ENCODE assay signal across 8 mouse cellular contexts in the genomic region with DNA sequence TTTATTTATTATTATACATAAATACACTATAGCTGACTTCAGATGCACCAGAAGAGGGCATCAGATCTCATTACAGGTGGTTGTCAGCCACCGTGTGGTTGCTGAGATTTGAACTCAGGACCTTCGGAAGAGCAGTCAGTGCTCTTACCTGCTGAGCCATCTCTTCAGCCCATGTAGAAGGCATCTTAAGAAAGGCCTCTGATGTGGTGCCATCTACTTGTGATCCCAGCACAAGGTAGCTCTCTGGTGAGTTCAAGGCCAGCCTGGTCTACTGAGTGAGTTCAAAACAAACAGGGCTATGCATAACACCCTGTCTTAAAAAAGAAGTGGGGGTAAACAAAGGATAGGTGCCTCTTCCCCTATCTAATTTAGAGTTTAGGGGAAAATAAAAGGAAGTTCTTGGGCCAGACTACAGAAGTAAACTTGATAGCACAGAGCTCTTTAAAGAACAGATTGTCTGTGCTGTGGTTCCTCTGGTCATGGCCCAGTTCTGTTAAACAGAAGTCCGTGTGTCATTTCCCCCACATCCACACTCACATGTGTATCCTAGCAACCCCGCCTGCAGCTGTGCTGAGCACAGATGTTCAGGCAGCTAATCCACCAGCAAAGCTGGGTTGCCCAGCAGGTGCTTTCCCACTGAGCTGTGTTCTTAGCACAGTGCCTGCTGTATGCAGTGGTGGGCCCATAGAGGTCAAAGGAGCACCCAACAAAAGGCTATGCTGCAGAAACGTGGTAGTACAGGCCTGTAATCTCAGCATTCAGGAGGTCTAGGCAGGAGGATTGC.
DNase-seq lines count a peak whose midpoint lies in the region; ATAC-seq and TF ChIP-seq lines count a peak whose summit lies in the region.

No protein-coding gene starts in this region.

- no peak for TF ChIP-seq CTCF in layer of hippocampus, adult 2 months (conservative IDR thresholded peaks at IDR 0.05)
- no peak for TF ChIP-seq CTCF in G1E (IDR thresholded peaks at IDR 0.05; ENCODE audit: low read depth, low read length)

- no peaks in the 10 kb centered on the region for H3K36me3 ChIP-seq in G1E (replicated peaks)

- peak overlapping the region; percentile 20; the same call in 1 of the 2 replicates for H3K27ac ChIP-seq in layer of hippocampus, adult 2 months

- DNase-seq in layer of hippocampus, adult 2 months (ENCODE audit: low spot score in 2 of 2): no peak
- DNase-seq in layer of hippocampus, postnatal 10 days (ENCODE audit: low spot score in 2 of 2): no peak
- no peak for DNase-seq in G1E (ENCODE audit: low spot score)
- peak; percentile 36 for DNase-seq in heart, postnatal 25 days (ENCODE audit: low spot score)
- DNase-seq in skeletal muscle tissue, adult 2 months (ENCODE audit: low read depth, low spot score): peak; percentile 57
- no peak for DNase-seq in kidney, postnatal 10 days
- DNase-seq in testis, postnatal 14 days (ENCODE audit: low spot score): no peak
- DNase-seq in urinary bladder, postnatal 4 days (ENCODE audit: low spot score in 2 of 2): no peak

- intact Hi-C loops in heart, postnatal 25 days (cut with DNase I): no loop called here

- H3K9me3 ChIP-seq in G1E (replicated peaks): no peaks in the 10 kb centered on the region

- H3K4me1 ChIP-seq in G1E (ENCODE audit: insufficient read depth, low read depth, low read length): peaks cover 20% of the 10 kb centered on the region

- H3K4me3 ChIP-seq in layer of hippocampus, adult 2 months: no peak overlapping the region
- H3K4me3 ChIP-seq in G1E (ENCODE audit: low read depth, low read length): no peak overlapping the region

- peak; percentile 23; the same call in 1 of the 2 replicates for ATAC-seq in G1E (ENCODE audit: extremely low read depth, insufficient number of reproducible peaks, low FRiP score, poor library complexity, severe bottlenecking)

- H3K27me3 ChIP-seq in G1E (ENCODE audit: insufficient read depth, low read length): peaks cover 22% of the 10 kb centered on the region; the same call in 1 of the 2 replicates

Comparison
In these comparisons a context has a peak if more than half of its experiments do, and no peak if none do; other contexts are left out.
1. DNase-seq: peak in heart, postnatal 25 days (single experiment) and skeletal muscle tissue, adult 2 months (single experiment); none in layer of hippocampus, adult 2 months (0 of 2), layer of hippocampus, postnatal 10 days (0 of 2), G1E (single experiment), kidney, postnatal 10 days (single experiment), testis, postnatal 14 days (single experiment) and urinary bladder, postnatal 4 days (0 of 2).